Mouse (Mus musculus) hindbrain, embryonic 16.5 days (tissue): ENCODE results near the gene Nod2. TPM values are rescaled to one million over a fixed set of nuclear protein-coding genes. Genes with fewer than 3 reads are reported as not detected.
A peak's percentile ranks its signal among the peaks of the same experiment; 100 is the strongest.

Experiments used
- ATAC-seq: fragments of 200-750 bp; cut with Nextera tagmentation; 2 replicates; pipeline ENCODE4 v1.8.0; 2017; ENCODE audit warnings: moderate TSS enrichment, moderate library complexity
- H3K27ac ChIP-seq: fragments of 300-500 bp; sonication (generic); 2 replicates; pipeline ENCODE4 v1.5.1; 2014; ENCODE audit warnings: low read depth, mild to moderate bottlenecking, control low read depth, low read length, moderate library complexity
- H3K27me3 ChIP-seq: fragments of 300-500 bp; sonication (generic); replicated peaks from 2 replicates; pipeline ENCODE4 v1.6.1; 2014; ENCODE audit warnings: low read length; ENCODE audit not compliant: control insufficient read depth, insufficient read depth
- H3K36me3 ChIP-seq: fragments of 300-500 bp; sonication (generic); 2 replicates; pipeline ENCODE4 v1.6.1; 2014; ENCODE audit warnings: mild to moderate bottlenecking, low read length, moderate library complexity, mixed read lengths; ENCODE audit not compliant: control insufficient read depth, insufficient read depth
- H3K4me1 ChIP-seq: fragments of 300-500 bp; sonication (generic); 2 replicates; pipeline ENCODE4 v1.6.1; 2014; ENCODE audit warnings: low read depth, low read length; ENCODE audit not compliant: control insufficient read depth, insufficient read depth
- H3K4me2 ChIP-seq: fragments of 300-500 bp; sonication (generic); 2 replicates; pipeline ENCODE4 v1.6.1; 2014; ENCODE audit warnings: mild to moderate bottlenecking, low read length, control low read depth, moderate library complexity
- H3K4me3 ChIP-seq: fragments of 300-500 bp; sonication (generic); 2 replicates; pipeline ENCODE4 v1.5.1; 2014; ENCODE audit warnings: mild to moderate bottlenecking, low read length, control low read depth, moderate library complexity
- H3K9ac ChIP-seq: fragments of 300-500 bp; sonication (generic); 2 replicates; pipeline ENCODE4 v1.6.1; 2014; ENCODE audit warnings: low read depth, mild to moderate bottlenecking, control low read depth, low read length, moderate library complexity
- H3K9me3 ChIP-seq: fragments of 300-500 bp; sonication (generic); 2 replicates; pipeline ENCODE4 v1.6.1; 2014; ENCODE audit warnings: mild to moderate bottlenecking, low read length, moderate library complexity; ENCODE audit not compliant: control insufficient read depth
- WGBS: fragments of 180-500 bp; shearing (Covaris S2); extraction: QIAGEN DNeasy Blood & Tissue Kit; methylation state at CpG from one replicate; pipeline ENCODE4 v1.1.7; 2014; 5-methylcytosine and 5-hydroxymethylcytosine counted together
- polyA plus RNA-seq: library from polyadenylated mRNA; unstranded; fragments of >200 nt; fragmentation: Nextera tagmentation; extraction: Ambion mirVana; gene quantifications from 2 replicates; pipeline ENCODE4 v1.2.1, GENCODE M21; 2015

Gene Nod2
- polyA plus RNA-seq, 1 experiment from 2014 or later = 0.20 TPM

GRCm38 (mm10) chr8:88627265-88627991 is 19.7 kb upstream of the Nod2 start:
- Histone ChIP-seq H3K27me3 (peaks cover 6% of the 10 kb centered on the region; the same call in 1 of the 2 replicates), H3K36me3 (no peaks in the 10 kb centered on the region), H3K4me1 (peaks cover 11% of the 10 kb centered on the region), H3K27ac (peak overlapping the region; percentile 91), H3K9ac (peak overlapping the region; percentile 81), H3K4me2 (peak overlapping the region; percentile 94), H3K9me3 (no peaks in the 10 kb centered on the region), H3K4me3 (peak overlapping the region; percentile 63)
- ATAC-seq = peak; percentile 86
- under 1% methylated on average over 101 of the region's 105 CpGs for WGBS

- H3K9ac ChIP-seq = peak overlapping the region; percentile 81
- no peak for ATAC-seq
- no peaks in the 10 kb centered on the region for H3K9me3 ChIP-seq
- H3K4me3 ChIP-seq = peak overlapping the region; percentile 63
- H3K4me1 ChIP-seq = peaks cover 11% of the 10 kb centered on the region
- WGBS = 62% methylated on average over 14 of the region's 14 CpGs
- H3K27me3 ChIP-seq = peaks cover 6% of the 10 kb centered on the region; the same call in 1 of the 2 replicates
- peak overlapping the region; percentile 94 for H3K4me2 ChIP-seq
- no peaks in the 10 kb centered on the region for H3K36me3 ChIP-seq
- no peak overlapping the region for H3K27ac ChIP-seq
These were observed 18.9 kb upstream of the Nod2 start for GRCm38 (mm10) chr8:88628001-88628774.

- Histone ChIP-seq H3K9ac (no peak overlapping the region), H3K4me1 (peaks cover 11% of the 10 kb centered on the region), H3K9me3 (no peaks in the 10 kb centered on the region), H3K27ac (no peak overlapping the region), H3K4me3 (no peak overlapping the region), H3K4me2 (no peak overlapping the region), H3K27me3 (peaks cover 6% of the 10 kb centered on the region), H3K36me3 (no peaks in the 10 kb centered on the region)
- no peak for ATAC-seq
- WGBS = 83% methylated on average over 4 of the region's 4 CpGs
These were observed 16.9 kb upstream of the Nod2 start for GRCm38 (mm10) chr8:88630225-88630624.

GRCm38 (mm10) chr8:88631081-88631480 is 16.0 kb upstream of the Nod2 start:
- ATAC-seq = no peak
- Histone ChIP-seq H3K36me3 (no peaks in the 10 kb centered on the region), H3K9me3 (no peaks in the 10 kb centered on the region), H3K4me3 (no peak overlapping the region), H3K27me3 (peaks cover 5% of the 10 kb centered on the region), H3K4me1 (peaks cover 11% of the 10 kb centered on the region), H3K9ac (no peak overlapping the region), H3K27ac (no peak overlapping the region), H3K4me2 (no peak overlapping the region)

- 85% methylated on average over 7 of the region's 7 CpGs for WGBS
- H3K4me2 ChIP-seq = no peak overlapping the region
- no peak overlapping the region for H3K27ac ChIP-seq
- no peak for ATAC-seq
- H3K27me3 ChIP-seq = peaks cover 3% of the 10 kb centered on the region; the same call in 1 of the 2 replicates
- H3K9ac ChIP-seq = no peak overlapping the region
- H3K4me1 ChIP-seq = peaks cover 1% of the 10 kb centered on the region; the same call in 1 of the 2 replicates
- no peaks in the 10 kb centered on the region for H3K36me3 ChIP-seq
- H3K4me3 ChIP-seq = no peak overlapping the region
- H3K9me3 ChIP-seq = no peaks in the 10 kb centered on the region
These were observed 13.8 kb upstream of the Nod2 start for GRCm38 (mm10) chr8:88633343-88633765.

GRCm38 (mm10) chr8:88635474-88636397 is 11.4 kb upstream of the Nod2 start, which contains the start of gene Snx20:
Gene Snx20 (minus strand): TSS chr8:88636128.
- no peak within 1 kb of the TSS for H3K4me2 ChIP-seq
- ATAC-seq = no peak
- no peak within 1 kb of the TSS for H3K9ac ChIP-seq
- H3K9me3 ChIP-seq = no peaks in the 10 kb centered on the region
- no peaks in the 10 kb centered on the region for H3K36me3 ChIP-seq
- H3K27me3 ChIP-seq = no peaks in the 10 kb centered on the region; the same call in 1 of the 2 replicates
- no peaks in the 10 kb centered on the region; the same call in 1 of the 2 replicates for H3K4me1 ChIP-seq
- no peak within 1 kb of the TSS for H3K27ac ChIP-seq
- WGBS = 89% methylated on average over 14 of the region's 14 CpGs
- H3K4me3 ChIP-seq = no peak within 1 kb of the TSS

- no peaks in the 10 kb centered on the region for H3K4me1 ChIP-seq
- ATAC-seq = no peak
These were observed 9.8 kb upstream of the Nod2 start for GRCm38 (mm10) chr8:88637092-88638000.

GRCm38 (mm10) chr8:88638908-88639307 is 8.2 kb upstream of the Nod2 start:
- Histone ChIP-seq H3K27ac (no peak overlapping the region), H3K36me3 (no peaks in the 10 kb centered on the region), H3K27me3 (no peaks in the 10 kb centered on the region; the same call in 1 of the 2 replicates), H3K4me1 (no peaks in the 10 kb centered on the region), H3K4me3 (no peak overlapping the region), H3K9ac (no peak overlapping the region), H3K9me3 (no peaks in the 10 kb centered on the region), H3K4me2 (no peak overlapping the region)
- ATAC-seq = no peak
- WGBS = 95% methylated on average over 3 of the region's 3 CpGs

More at GRCm38 (mm10) chr8:88637092-88638000, 9.8 kb upstream of the Nod2 start:
- Histone ChIP-seq H3K27ac (no peak overlapping the region), H3K27me3 (no peaks in the 10 kb centered on the region; the same call in 1 of the 2 replicates), H3K9me3 (no peaks in the 10 kb centered on the region), H3K9ac (no peak overlapping the region), H3K4me3 (no peak overlapping the region), H3K36me3 (no peaks in the 10 kb centered on the region), H3K4me2 (no peak overlapping the region)
- WGBS = 64% methylated on average over 9 of the region's 9 CpGs
